Mouse (Mus musculus): ENCODE results near the gene Tysnd1. TPM values are rescaled to one million over a fixed set of nuclear protein-coding genes. Genes with fewer than 3 reads are reported as not detected.

Tysnd1 gene
- polyA plus RNA-seq, 1 experiment from 2014 or later: 25.1 TPM

GRCm38 (mm10) chr10:61738126-61738525 is 42.8 kb downstream of the Tysnd1 start:
- WGBS (ENCODE audit: insufficient replicate concordance): 87% methylated on average over 4 of the region's 4 CpGs
- no peaks in the 10 kb centered on the region for H3K9me3 ChIP-seq (replicated peaks; ENCODE audit: control insufficient read depth, low read length)
- ATAC-seq (replicated peaks; ENCODE audit: insufficient number of reproducible peaks, low FRiP score, low TSS enrichment): no peak
- peaks cover 27% of the 10 kb centered on the region for H3K36me3 ChIP-seq (ENCODE audit: control insufficient read depth, insufficient read depth, low read length)
- H3K4me1 ChIP-seq (ENCODE audit: control insufficient read depth, insufficient read depth, low read length): no peaks in the 10 kb centered on the region
- H3K4me2 ChIP-seq: no peak overlapping the region
- H3K27me3 ChIP-seq (ENCODE audit: control insufficient read depth, insufficient read depth, low read length): no peaks in the 10 kb centered on the region
- H3K4me3 ChIP-seq (ENCODE audit: low read depth, low read length): no peak overlapping the region
- H3K27ac ChIP-seq (ENCODE audit: low read depth, low read length): no peak overlapping the region
- H3K9ac ChIP-seq (ENCODE audit: low read depth, low read length): no peak overlapping the region

GRCm38 (mm10) chr10:61741306-61741705 is 46.0 kb downstream of the Tysnd1 start:
- ATAC-seq (replicated peaks; ENCODE audit: insufficient number of reproducible peaks, low FRiP score, low TSS enrichment): no peak
- 71% methylated on average over 1 of the region's 1 CpGs for WGBS (ENCODE audit: insufficient replicate concordance)

GRCm38 (mm10) chr10:61741873-61742272 is 46.6 kb downstream of the Tysnd1 start:
- no peak for ATAC-seq (replicated peaks; ENCODE audit: insufficient number of reproducible peaks, low FRiP score, low TSS enrichment)
- WGBS (ENCODE audit: insufficient replicate concordance): 76% methylated on average over 4 of the region's 4 CpGs
- no peak overlapping the region for H3K9ac ChIP-seq (ENCODE audit: low read depth, low read length)
- no peak overlapping the region for H3K4me2 ChIP-seq
- no peaks in the 10 kb centered on the region for H3K27me3 ChIP-seq (ENCODE audit: control insufficient read depth, insufficient read depth, low read length)
- H3K9me3 ChIP-seq (replicated peaks; ENCODE audit: control insufficient read depth, low read length): no peaks in the 10 kb centered on the region
- no peak overlapping the region for H3K4me3 ChIP-seq (ENCODE audit: low read depth, low read length)
- H3K4me1 ChIP-seq (ENCODE audit: control insufficient read depth, insufficient read depth, low read length): no peaks in the 10 kb centered on the region
- peaks cover 53% of the 10 kb centered on the region for H3K36me3 ChIP-seq (ENCODE audit: control insufficient read depth, insufficient read depth, low read length)
- H3K27ac ChIP-seq (ENCODE audit: low read depth, low read length): no peak overlapping the region

More at GRCm38 (mm10) chr10:61741306-61741705, 46.0 kb downstream of the Tysnd1 start:
- Histone ChIP-seq H3K27ac (ENCODE audit: low read depth, low read length) (no peak overlapping the region), H3K9ac (ENCODE audit: low read depth, low read length) (no peak overlapping the region), H3K4me1 (ENCODE audit: control insufficient read depth, insufficient read depth, low read length) (no peaks in the 10 kb centered on the region), H3K4me2 (no peak overlapping the region), H3K4me3 (ENCODE audit: low read depth, low read length) (no peak overlapping the region), H3K27me3 (ENCODE audit: control insufficient read depth, insufficient read depth, low read length) (no peaks in the 10 kb centered on the region), H3K36me3 (ENCODE audit: control insufficient read depth, insufficient read depth, low read length) (peaks cover 48% of the 10 kb centered on the region), H3K9me3 (replicated peaks; ENCODE audit: control insufficient read depth, low read length) (no peaks in the 10 kb centered on the region)

DNA sequence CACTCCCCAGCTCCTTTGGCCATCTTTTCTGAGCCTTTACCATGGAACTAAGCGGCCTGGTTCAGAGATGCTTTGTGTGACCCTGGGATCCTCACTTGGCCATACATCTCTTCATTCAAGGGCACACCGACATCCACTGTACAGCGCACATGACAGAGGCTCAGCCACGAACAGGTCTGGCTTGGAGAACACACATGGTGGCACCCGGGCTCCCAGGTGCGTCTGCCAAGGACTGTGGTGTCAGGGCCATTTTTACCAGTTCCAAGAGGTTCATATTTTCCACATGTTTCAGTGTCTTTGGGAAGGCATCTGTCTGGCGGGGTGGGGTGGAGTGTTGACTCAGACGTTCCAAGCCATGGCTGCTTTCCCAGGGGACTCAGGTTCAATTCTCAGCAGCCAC is 47.0 kb downstream of the Tysnd1 start:
- 88% methylated on average over 8 of the region's 8 CpGs for WGBS (ENCODE audit: insufficient replicate concordance)
- no peak for ATAC-seq (replicated peaks; ENCODE audit: insufficient number of reproducible peaks, low FRiP score, low TSS enrichment)
- H3K36me3 ChIP-seq (ENCODE audit: control insufficient read depth, insufficient read depth, low read length): peaks cover 58% of the 10 kb centered on the region

DNA sequence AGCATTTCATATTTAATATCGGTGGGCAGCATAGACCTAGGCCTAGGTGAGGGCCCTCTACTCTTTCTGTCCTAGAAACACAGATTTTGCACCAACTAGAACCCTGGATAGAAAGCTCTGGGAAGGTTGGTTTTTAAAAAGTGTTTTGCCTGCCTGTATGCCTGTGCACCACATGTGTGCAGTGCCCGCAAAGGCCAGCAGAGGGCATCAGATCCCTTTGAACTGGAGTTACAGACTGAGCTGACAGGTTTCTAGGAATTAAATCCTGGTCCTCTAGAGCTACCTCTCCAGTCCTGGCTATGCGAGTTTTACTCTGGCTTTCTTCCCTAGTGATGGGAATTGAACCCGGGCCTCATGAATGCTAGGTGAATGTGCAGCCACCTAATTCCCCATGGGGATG is 49.8 kb downstream of the Tysnd1 start:
- no peaks in the 10 kb centered on the region for H3K4me1 ChIP-seq (ENCODE audit: control insufficient read depth, insufficient read depth, low read length)
- 79% methylated on average over 4 of the region's 4 CpGs for WGBS (ENCODE audit: insufficient replicate concordance)

More for the DNA sequence above, 47.0 kb downstream of the Tysnd1 start:
- Histone ChIP-seq H3K9me3 (replicated peaks; ENCODE audit: control insufficient read depth, low read length) (no peaks in the 10 kb centered on the region), H3K4me3 (ENCODE audit: low read depth, low read length) (no peak overlapping the region), H3K27ac (ENCODE audit: low read depth, low read length) (no peak overlapping the region), H3K4me1 (ENCODE audit: control insufficient read depth, insufficient read depth, low read length) (no peaks in the 10 kb centered on the region), H3K27me3 (ENCODE audit: control insufficient read depth, insufficient read depth, low read length) (no peaks in the 10 kb centered on the region), H3K9ac (ENCODE audit: low read depth, low read length) (no peak overlapping the region), H3K4me2 (no peak overlapping the region)

DNA sequence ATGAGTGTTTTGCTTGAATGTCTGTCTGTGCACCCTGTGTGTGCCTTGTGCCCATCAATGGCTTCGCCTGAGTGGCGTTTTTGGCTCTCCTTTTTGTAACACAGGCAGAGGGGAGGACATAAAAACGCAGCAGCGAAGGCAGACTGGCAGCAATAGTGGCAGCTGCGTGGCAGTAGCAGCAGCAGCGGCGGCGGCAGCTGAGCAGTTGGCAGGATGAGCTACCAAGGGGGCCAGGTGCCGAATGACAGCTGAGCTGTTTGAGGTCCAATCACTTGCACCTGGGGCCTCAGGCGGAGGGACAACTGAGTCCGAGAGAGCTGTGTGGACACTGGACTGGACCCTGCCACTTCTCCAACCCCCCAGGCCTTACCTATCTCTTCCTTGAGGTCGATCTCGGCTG is 52.0 kb downstream of the Tysnd1 start:
- Histone ChIP-seq H3K27ac (ENCODE audit: low read depth, low read length) (no peak overlapping the region), H3K4me2 (no peak overlapping the region), H3K4me1 (ENCODE audit: control insufficient read depth, insufficient read depth, low read length) (no peaks in the 10 kb centered on the region), H3K9ac (ENCODE audit: low read depth, low read length) (no peak overlapping the region), H3K36me3 (ENCODE audit: control insufficient read depth, insufficient read depth, low read length) (peaks cover 53% of the 10 kb centered on the region), H3K4me3 (ENCODE audit: low read depth, low read length) (no peak overlapping the region), H3K27me3 (ENCODE audit: control insufficient read depth, insufficient read depth, low read length) (no peaks in the 10 kb centered on the region), H3K9me3 (replicated peaks; ENCODE audit: control insufficient read depth, low read length) (no peaks in the 10 kb centered on the region)
- 85% methylated on average over 13 of the region's 13 CpGs for WGBS (ENCODE audit: insufficient replicate concordance)
- no peak for ATAC-seq (replicated peaks; ENCODE audit: insufficient number of reproducible peaks, low FRiP score, low TSS enrichment)

More for the DNA sequence above, 49.8 kb downstream of the Tysnd1 start:
- H3K4me3 ChIP-seq (ENCODE audit: low read depth, low read length): no peak overlapping the region
- ATAC-seq (replicated peaks; ENCODE audit: insufficient number of reproducible peaks, low FRiP score, low TSS enrichment): no peak
- H3K27ac ChIP-seq (ENCODE audit: low read depth, low read length): no peak overlapping the region
- peaks cover 63% of the 10 kb centered on the region for H3K36me3 ChIP-seq (ENCODE audit: control insufficient read depth, insufficient read depth, low read length)
- H3K9me3 ChIP-seq (replicated peaks; ENCODE audit: control insufficient read depth, low read length): no peaks in the 10 kb centered on the region
- no peak overlapping the region for H3K9ac ChIP-seq (ENCODE audit: low read depth, low read length)
- H3K27me3 ChIP-seq (ENCODE audit: control insufficient read depth, insufficient read depth, low read length): no peaks in the 10 kb centered on the region
- no peak overlapping the region for H3K4me2 ChIP-seq

DNA sequence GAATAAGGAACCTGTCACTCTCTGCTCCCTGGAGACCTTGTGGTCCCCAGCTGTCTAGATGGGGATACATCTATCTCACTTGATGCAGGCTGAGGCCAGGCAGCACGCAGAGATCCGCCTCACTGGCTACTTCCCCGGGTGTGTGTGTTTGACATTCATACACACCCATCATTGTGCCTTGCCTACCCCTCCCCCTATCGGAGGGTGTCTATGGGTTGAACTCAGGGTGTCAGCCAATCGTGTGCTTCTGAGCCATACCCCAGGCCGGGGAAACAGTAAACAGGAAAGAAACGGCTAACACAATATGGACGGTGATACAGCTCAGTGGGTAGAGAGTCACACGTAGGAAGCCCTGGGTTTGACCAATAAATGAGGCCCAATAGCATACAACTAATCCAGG is 54.7 kb downstream of the Tysnd1 start:
- no peak overlapping the region for H3K4me2 ChIP-seq
- H3K4me3 ChIP-seq (ENCODE audit: low read depth, low read length): no peak overlapping the region
- no peak for ATAC-seq (replicated peaks; ENCODE audit: insufficient number of reproducible peaks, low FRiP score, low TSS enrichment)
- 82% methylated on average over 9 of the region's 9 CpGs for WGBS (ENCODE audit: insufficient replicate concordance)
- H3K9me3 ChIP-seq (replicated peaks; ENCODE audit: control insufficient read depth, low read length): no peaks in the 10 kb centered on the region
- no peak overlapping the region for H3K9ac ChIP-seq (ENCODE audit: low read depth, low read length)
- peaks cover 47% of the 10 kb centered on the region for H3K36me3 ChIP-seq (ENCODE audit: control insufficient read depth, insufficient read depth, low read length)
- no peaks in the 10 kb centered on the region for H3K4me1 ChIP-seq (ENCODE audit: control insufficient read depth, insufficient read depth, low read length)
- no peak overlapping the region for H3K27ac ChIP-seq (ENCODE audit: low read depth, low read length)
- no peaks in the 10 kb centered on the region for H3K27me3 ChIP-seq (ENCODE audit: control insufficient read depth, insufficient read depth, low read length)

GRCm38 (mm10) chr10:61751534-61752219 is 56.4 kb downstream of the Tysnd1 start:
- ATAC-seq (replicated peaks; ENCODE audit: insufficient number of reproducible peaks, low FRiP score, low TSS enrichment): no peak
- H3K4me2 ChIP-seq: no peak overlapping the region
- H3K9ac ChIP-seq (ENCODE audit: low read depth, low read length): no peak overlapping the region
- H3K4me1 ChIP-seq (ENCODE audit: control insufficient read depth, insufficient read depth, low read length): no peaks in the 10 kb centered on the region
- 76% methylated on average over 20 of the region's 20 CpGs for WGBS (ENCODE audit: insufficient replicate concordance)
- no peaks in the 10 kb centered on the region for H3K9me3 ChIP-seq (replicated peaks; ENCODE audit: control insufficient read depth, low read length)
- no peaks in the 10 kb centered on the region for H3K27me3 ChIP-seq (ENCODE audit: control insufficient read depth, insufficient read depth, low read length)
- H3K27ac ChIP-seq (ENCODE audit: low read depth, low read length): no peak overlapping the region
- no peak overlapping the region for H3K4me3 ChIP-seq (ENCODE audit: low read depth, low read length)
- peaks cover 36% of the 10 kb centered on the region for H3K36me3 ChIP-seq (ENCODE audit: control insufficient read depth, insufficient read depth, low read length)

Data from heart, embryonic 11.5 days (tissue).